Mouse (Mus musculus): ENCODE measurements around the gene Gm17374. TPM values are rescaled to one million over a fixed set of nuclear protein-coding genes. Genes with fewer than 3 reads are reported as not detected.

The Gm17374 gene
- polyA plus RNA-seq (2015; fragmentation: Nextera tagmentation; extraction: Ambion mirVana) = not detected in 2 replicates

GRCm38 (mm10) chr2:140151743-140152142 is at the start of gene Gm17374:
Gene Gm17374, plus strand, starts transcription at chr2:140152043.

GRCm38 (mm10) chr2:140170127-140170802 is 18.4 kb downstream of the Gm17374 start, which contains the start of the genes Esf1 and Ndufaf5:
Gene Esf1, minus strand, starts transcription at chr2:140170564.
Gene Ndufaf5, plus strand, starts transcription at chr2:140170649.

Other genes starting within 250 kb of the Gm17374 start
- 17.6 and 20.1 TPM in 2 replicates for gene Tasp1, start 85.2 kb upstream of the Gm17374 start, polyA plus RNA-seq (2015; fragmentation: Nextera tagmentation; extraction: Ambion mirVana)
- gene Esf1, start 18.5 kb downstream of the Gm17374 start, polyA plus RNA-seq (2015; fragmentation: Nextera tagmentation; extraction: Ambion mirVana) = 19.2 and 20.8 TPM in 2 replicates
- 7.7 and 8.6 TPM in 2 replicates for gene Ndufaf5, start 18.6 kb downstream of the Gm17374 start, polyA plus RNA-seq (2015; fragmentation: Nextera tagmentation; extraction: Ambion mirVana)
- not detected in 2 replicates for gene Sel1l2, start 237.7 kb downstream of the Gm17374 start, polyA plus RNA-seq (2015; fragmentation: Nextera tagmentation; extraction: Ambion mirVana)
- gene Macrod2, start 243.3 kb downstream of the Gm17374 start, polyA plus RNA-seq (2015; fragmentation: Nextera tagmentation; extraction: Ambion mirVana) = 9.3 and 9.8 TPM in 2 replicates